ENCODE assay signal across 9 mouse cellular contexts in the genomic region with DNA sequence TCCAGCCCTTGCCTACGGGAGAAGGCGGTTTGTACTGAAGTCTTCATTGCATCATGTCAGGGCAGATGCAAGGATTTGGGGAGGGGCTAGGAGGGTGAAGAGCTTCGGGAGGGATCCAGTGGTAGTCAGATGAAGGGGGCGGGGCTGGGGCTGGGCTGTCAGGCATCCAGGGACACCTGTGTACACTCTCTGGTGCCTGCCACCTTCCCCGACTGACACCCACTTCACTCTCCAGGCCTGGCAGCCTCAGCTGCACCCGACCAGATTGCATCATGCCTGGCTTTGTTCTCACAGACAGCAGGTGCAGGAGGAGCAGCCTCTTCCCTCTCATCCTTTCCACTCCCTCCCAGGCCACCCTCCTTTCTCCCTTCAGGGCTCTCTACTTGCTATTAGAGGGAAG. TPM values are rescaled to one million over a fixed set of nuclear protein-coding genes. Genes with fewer than 3 reads are reported as not detected.
DNase-seq lines count a peak whose midpoint lies in the region; ATAC-seq and TF ChIP-seq lines count a peak whose summit lies in the region.
"Had no signal": no experiment of that assay in that cellular context is flagged by ENCODE, and none has a peak within 500 bp of the region (broad histone marks: within the 10 kb centered on the region; RNA-seq: fewer than 3 reads in every experiment).

No protein-coding gene starts in this region.

- H3K27me3 ChIP-seq in lung, postnatal 0 days (replicated peaks; ENCODE audit: insufficient read depth, low read length), result no peaks in the 10 kb centered on the region
- H3K27me3 ChIP-seq in hindbrain, embryonic 11.5 days (ENCODE audit: control insufficient read depth, insufficient read depth, low read length), result peaks cover 8% of the 10 kb centered on the region
- H3K27me3 ChIP-seq in midbrain, embryonic 15.5 days (replicated peaks), result no peaks in the 10 kb centered on the region
- H3K27me3 ChIP-seq: embryonic facial prominence, embryonic 15.5 days had no signal

- ATAC-seq in lung, postnatal 0 days, result no peak
- ATAC-seq in hindbrain, embryonic 11.5 days (ENCODE audit: low FRiP score), result peak; percentile 28
- ATAC-seq in midbrain, embryonic 15.5 days (replicated peaks), result peak; percentile 11; the same call in 1 of the 2 replicates

- WGBS in lung, postnatal 0 days, result 20% methylated on average over 6 of the region's 6 CpGs
- 18% methylated on average over 6 of the region's 6 CpGs for WGBS in hindbrain, embryonic 11.5 days
- WGBS in midbrain, embryonic 15.5 days, result 12% methylated on average over 6 of the region's 6 CpGs

- no peak overlapping the region for H3K4me2 ChIP-seq in lung, postnatal 0 days (replicated peaks; ENCODE audit: low read depth, low read length)
- H3K4me2 ChIP-seq in hindbrain, embryonic 11.5 days (replicated peaks; ENCODE audit: low read depth, low read length), result no peak overlapping the region
- peak overlapping the region; percentile 71 for H3K4me2 ChIP-seq in midbrain, embryonic 15.5 days

- no peak for TF ChIP-seq CTCF in lung, postnatal 0 days (IDR thresholded peaks at IDR 0.05)

- no peaks in the 10 kb centered on the region for H3K9me3 ChIP-seq in lung, postnatal 0 days (ENCODE audit: low read length)
- H3K9me3 ChIP-seq in hindbrain, embryonic 11.5 days (ENCODE audit: control insufficient read depth, low read length), result no peaks in the 10 kb centered on the region
- no peaks in the 10 kb centered on the region for H3K9me3 ChIP-seq in midbrain, embryonic 15.5 days
- H3K9me3 ChIP-seq: embryonic facial prominence, embryonic 15.5 days had no signal

- 0 out of 2 replicates have a peak, but pooled peaks cover 3% of the 10 kb centered on the region for H3K36me3 ChIP-seq in lung, postnatal 0 days (ENCODE audit: insufficient read depth, low read length)
- H3K36me3 ChIP-seq in hindbrain, embryonic 11.5 days (ENCODE audit: control insufficient read depth, insufficient read depth, low read length), result no peaks in the 10 kb centered on the region
- H3K36me3 ChIP-seq in midbrain, embryonic 15.5 days (replicated peaks), result no peaks in the 10 kb centered on the region

- DNase-seq in lung, postnatal 0 days (ENCODE audit: low spot score), result peak; percentile 29
- no peak for DNase-seq in lung, postnatal 25 days (ENCODE audit: low spot score)
- DNase-seq in cerebellum, adult 9-10 months, result peak; percentile 87
- peak; percentile 40 for DNase-seq in hindbrain, embryonic 11.5 days (ENCODE audit: low spot score)
- DNase-seq in thymus, postnatal 4 days, result peak; percentile 69
- DNase-seq in urinary bladder, postnatal 10 days (ENCODE audit: low spot score), result no peak
- no peak for DNase-seq in kidney, adult 18-20 months

- peaks cover 12% of the 10 kb centered on the region; the same call in 1 of the 2 replicates for H3K4me1 ChIP-seq in lung, postnatal 0 days (ENCODE audit: insufficient read depth, low read depth, low read length)
- H3K4me1 ChIP-seq in hindbrain, embryonic 11.5 days (replicated peaks; ENCODE audit: control insufficient read depth, insufficient read depth, low read length), result peaks cover 12% of the 10 kb centered on the region
- peaks cover 33% of the 10 kb centered on the region for H3K4me1 ChIP-seq in midbrain, embryonic 15.5 days

- H3K27ac ChIP-seq in lung, postnatal 0 days (ENCODE audit: low read length), result no peak overlapping the region
- 0 out of 2 replicates have a peak overlapping the region, but pooled peaks have one; percentile 24 for H3K27ac ChIP-seq in hindbrain, embryonic 11.5 days (ENCODE audit: low read depth, low read length)
- peak overlapping the region; percentile 51 for H3K27ac ChIP-seq in midbrain, embryonic 15.5 days

- no peak overlapping the region for H3K9ac ChIP-seq in lung, postnatal 0 days (replicated peaks; ENCODE audit: low read depth)
- H3K9ac ChIP-seq in hindbrain, embryonic 11.5 days (ENCODE audit: low read depth, low read length), result no peak overlapping the region
- H3K9ac ChIP-seq in midbrain, embryonic 15.5 days, result 0 out of 2 replicates have a peak overlapping the region, but pooled peaks have one; percentile 33
- H3K9ac ChIP-seq: embryonic facial prominence, embryonic 15.5 days had no signal

- no peak for TF ChIP-seq EP300 in lung, postnatal 0 days (IDR thresholded peaks at IDR 0.05)

- no peak overlapping the region for H3K4me3 ChIP-seq in lung, postnatal 0 days (ENCODE audit: low read depth, low read length)
- H3K4me3 ChIP-seq in hindbrain, embryonic 11.5 days (ENCODE audit: low read depth, low read length), result no peak overlapping the region
- H3K4me3 ChIP-seq in midbrain, embryonic 15.5 days, result no peak overlapping the region

RNA-seq across cellular contexts. Expression of gene Arhgap23, which starts 14.3 kb away (rescaled TPM):
- 7.0 and 8.4 TPM in 2 replicates for polyA plus RNA-seq in lung, postnatal 0 days (2015; fragmentation: Nextera tagmentation; extraction: Ambion mirVana)
- polyA plus RNA-seq in hindbrain, embryonic 11.5 days (2014; fragmentation: Nextera tagmentation; extraction: Ambion mirVana), result 3.5 TPM in 2 replicates
- 10.9 and 11.0 TPM in 2 replicates for polyA plus RNA-seq in midbrain, embryonic 15.5 days (2015; fragmentation: Nextera tagmentation; extraction: Ambion mirVana)

RNA-seq across cellular contexts. Expression of gene Socs7, which starts 38.7 kb away (rescaled TPM):
- polyA plus RNA-seq in lung, postnatal 0 days (2015; fragmentation: Nextera tagmentation; extraction: Ambion mirVana), result 2.4 and 2.5 TPM in 2 replicates
- 3.6 and 3.8 TPM in 2 replicates for polyA plus RNA-seq in hindbrain, embryonic 11.5 days (2014; fragmentation: Nextera tagmentation; extraction: Ambion mirVana)
- polyA plus RNA-seq in midbrain, embryonic 15.5 days (2015; fragmentation: Nextera tagmentation; extraction: Ambion mirVana), result 10.6 and 10.8 TPM in 2 replicates

RNA-seq across cellular contexts. Expression of gene Gpr179, which starts 49.2 kb away (rescaled TPM):
- 0.23 and 0.24 TPM in 2 replicates for polyA plus RNA-seq in lung, postnatal 0 days (2015; fragmentation: Nextera tagmentation; extraction: Ambion mirVana)
- 0.46 TPM in 1 of 2 replicates, not detected in the other for polyA plus RNA-seq in hindbrain, embryonic 11.5 days (2014; fragmentation: Nextera tagmentation; extraction: Ambion mirVana)
- polyA plus RNA-seq in midbrain, embryonic 15.5 days (2015; fragmentation: Nextera tagmentation; extraction: Ambion mirVana), result 0.70 and 0.98 TPM in 2 replicates

Comparison
In these comparisons a context has a peak if more than half of its experiments do, and no peak if none do; other contexts are left out.
1. DNase-seq: peak in lung, postnatal 0 days (single experiment), cerebellum, adult 9-10 months (single experiment), hindbrain, embryonic 11.5 days (single experiment) and thymus, postnatal 4 days (single experiment); none in lung, postnatal 25 days (single experiment), urinary bladder, postnatal 10 days (single experiment) and kidney, adult 18-20 months (single experiment).